Mouse (Mus musculus) kidney, adult 9 months (tissue): Measurements from ENCODE around the gene Gm4565.
"Not testable (repeated sequence)": the region's sequence is repeated elsewhere in the genome, so short reads cannot be mapped to it uniquely, and the experiment has no call there.

Experiments used
- DNase-seq: peaks from one replicate; pipeline ENCODE4 v3.0.0; 2022

Gene Gm4565

DNA sequence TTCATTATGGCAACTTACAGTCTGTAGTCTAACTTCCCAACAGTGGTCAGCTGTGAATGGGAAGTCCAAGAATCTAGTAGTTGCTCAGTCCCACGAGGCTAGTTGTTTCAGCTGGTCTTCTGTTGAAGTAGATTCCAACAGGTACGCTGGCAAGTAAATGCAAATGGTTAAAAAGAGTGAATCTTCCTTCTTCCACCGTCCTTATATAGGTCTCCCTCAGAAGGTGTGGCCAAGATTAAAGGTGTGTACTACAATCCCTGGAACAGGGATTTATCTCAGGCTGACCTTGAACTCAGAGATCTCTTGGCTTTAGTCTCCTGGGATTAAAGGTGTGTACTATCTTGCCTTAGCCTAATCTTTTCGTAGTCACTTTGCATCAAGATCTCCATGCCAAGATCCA lies at the start of gene Gm4565:
Gene Gm4565 (minus strand): TSS at position 101 of the 400 bp plus-strand sequence.
- not testable (repeated sequence) for DNase-seq

DNA sequence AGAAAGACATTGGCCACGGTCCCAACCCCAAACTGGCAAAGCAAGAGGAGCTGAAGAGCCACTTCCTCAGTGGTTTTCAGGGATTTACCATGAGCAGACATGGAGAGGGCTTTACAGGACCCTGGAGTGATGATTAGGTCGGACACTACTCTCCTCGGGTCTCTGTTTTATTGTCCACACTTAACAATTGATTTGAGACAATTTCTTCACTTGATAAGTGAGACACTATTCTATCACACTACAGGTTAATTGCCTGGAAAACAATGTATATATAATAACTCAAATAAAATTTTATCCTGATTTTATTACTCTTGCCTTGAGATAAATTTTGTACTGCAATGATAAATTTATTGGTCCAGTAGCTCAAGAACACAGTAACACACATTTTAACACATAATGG lies 22.7 kb downstream of the Gm4565 start, which contains the start of gene Gm4201:
Gene Gm4201 (minus strand): TSS at position 101 of the 400 bp plus-strand sequence.
- not testable (repeated sequence) for DNase-seq

DNA sequence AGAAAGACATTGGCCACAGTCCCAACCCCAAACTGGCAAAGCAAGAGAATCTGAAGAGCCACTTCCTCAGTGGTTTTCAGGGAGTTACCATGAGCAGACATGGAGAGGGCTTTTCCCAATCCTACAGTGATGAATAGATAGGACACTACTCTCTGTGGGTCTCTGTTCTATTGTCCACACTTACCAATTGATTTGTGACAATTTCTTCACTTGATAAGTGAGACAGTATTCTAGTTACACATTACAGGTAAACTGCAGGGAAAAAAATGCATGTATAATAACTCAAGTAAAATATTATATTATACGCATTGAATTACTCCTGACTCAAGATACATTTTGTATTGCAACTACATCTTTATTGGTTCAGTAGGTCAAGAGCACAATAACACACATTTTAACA lies 53.1 kb downstream of the Gm4565 start, which contains the start of gene Gm8677:
Gene Gm8677 (minus strand): TSS at position 101 of the 400 bp plus-strand sequence.
- not testable (repeated sequence) for DNase-seq
